Mouse (Mus musculus) heart, postnatal 0 days (tissue): ENCODE results near the gene Wbp2.

Experiments
- CTCF ChIP-seq: IDR thresholded peaks from 2 replicates; pipeline ENCODE4 v1.5.1; 2016; ENCODE audit warnings: antibody characterized with exemption, control low read depth, low read depth
- EP300 ChIP-seq: IDR thresholded peaks from 2 replicates; pipeline ENCODE4 v1.6.1; 2016; ENCODE audit warnings: antibody characterized with exemption, low read depth

DNA sequence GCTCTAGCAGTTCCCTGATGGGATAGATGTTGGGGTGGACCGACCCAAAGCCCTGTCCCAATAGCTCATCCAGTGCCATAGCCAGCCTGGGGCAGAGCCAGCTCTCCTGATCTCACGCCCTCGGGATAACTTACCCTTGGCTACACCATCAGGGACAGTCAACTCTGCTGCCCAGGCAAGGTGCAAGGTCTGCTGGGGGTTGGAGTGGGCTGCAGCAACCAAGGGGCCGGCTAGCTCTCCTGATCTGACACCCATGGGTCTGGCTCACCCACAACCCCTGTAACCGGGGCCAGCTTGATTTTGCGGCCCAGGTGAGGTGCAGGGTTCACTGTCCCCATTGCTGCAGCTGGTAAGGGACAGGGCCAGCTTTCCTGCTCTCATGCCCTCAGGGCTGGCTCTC lies 4.8 kb upstream of the Wbp2 start:
- TF ChIP-seq CTCF: no peak
- no peak for TF ChIP-seq EP300
